Mouse (Mus musculus) spleen, adult 2 months (tissue): ENCODE results near the gene F2. TPM values are rescaled to one million over a fixed set of nuclear protein-coding genes. Genes with fewer than 3 reads are reported as not detected.

ENCODE experiments used
- DNase-seq, 2 experiments: peaks; one replicate each; pipeline versions ENCODE4 v3.0.0 to v3.0.0-alpha.2; 2012 to 2021; ENCODE audit warnings: low spot score in 2 of 2, low read depth in 1 of 2
- H3K27ac ChIP-seq: fragments of 200-500 bp; 2 replicates; pipeline ENCODE4 v1.5.1; 2012; ENCODE audit warnings: low read length, inconsistent platforms; ENCODE audit not compliant: insufficient read depth
- H3K27me3 ChIP-seq: fragments of 200-500 bp; 2 replicates; pipeline ENCODE4 v1.6.1; 2012; ENCODE audit warnings: mild to moderate bottlenecking, moderate library complexity, low read length, inconsistent platforms; ENCODE audit not compliant: control insufficient read depth, insufficient read depth
- H3K36me3 ChIP-seq: fragments of 200-500 bp; 2 replicates; pipeline ENCODE4 v1.6.1; 2012; ENCODE audit warnings: mild to moderate bottlenecking, low read length, inconsistent platforms; ENCODE audit not compliant: control insufficient read depth, insufficient read depth
- H3K4me1 ChIP-seq: fragments of 200-500 bp; 2 replicates; pipeline ENCODE4 v1.6.1; 2011; ENCODE audit warnings: inconsistent platforms; ENCODE audit not compliant: control insufficient read depth, insufficient read depth, insufficient read length
- H3K4me3 ChIP-seq: fragments of 200-500 bp; 2 replicates; pipeline ENCODE4 v1.5.1; 2011; ENCODE audit warnings: mild to moderate bottlenecking, inconsistent platforms; ENCODE audit not compliant: insufficient read depth, insufficient read length; ENCODE audit errors: extremely low read depth
- CTCF ChIP-seq: fragments of 200-500 bp; IDR thresholded peaks from 2 replicates; pipeline ENCODE4 v1.5.1; 2011; ENCODE audit warnings: mild to moderate bottlenecking, inconsistent platforms; ENCODE audit not compliant: insufficient read depth, insufficient read length, insufficient replicate concordance; ENCODE audit errors: extremely low read depth
- POLR2A ChIP-seq: fragments of 200-500 bp; IDR thresholded peaks from 2 replicates; pipeline ENCODE4 v1.6.1; 2011; ENCODE audit warnings: low read depth, low read length, inconsistent platforms
- WGBS: fragments of 180-500 bp; shearing (Covaris S2); methylation state at CpG from one replicate; pipeline ENCODE4 v1.1.7; 2018; 5-methylcytosine and 5-hydroxymethylcytosine counted together
- polyA plus RNA-seq: library from polyadenylated mRNA; depleted of rRNA; stranded (reverse); fragments of >200 nt; gene quantifications from 2 replicates; pipeline ENCODE4 v1.2.3, GENCODE M21; 2012; rRNA removed

F2 gene
- polyA plus RNA-seq, result 0.30 and 0.36 TPM in 2 replicates

DNA sequence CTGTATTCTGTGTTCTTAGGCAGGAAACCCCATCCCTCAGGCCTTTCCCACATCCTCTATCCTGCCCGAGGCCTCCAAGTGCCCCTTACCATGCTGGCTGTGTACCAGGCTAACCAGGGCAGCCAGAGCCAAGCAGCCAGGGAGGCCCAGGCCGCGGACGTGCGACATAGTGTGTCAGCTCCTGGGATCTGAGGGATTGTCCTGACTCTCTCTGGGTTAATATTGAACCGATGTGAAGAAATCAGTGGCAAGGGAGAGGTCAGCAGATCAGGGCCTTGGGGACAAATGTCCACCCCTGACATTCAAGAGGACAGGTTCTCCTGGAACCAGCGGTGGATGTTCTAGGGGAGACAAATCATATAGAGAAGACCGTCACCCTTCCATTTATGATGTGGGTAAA, at the start of gene F2:
Gene F2, minus strand, starts transcription at position 186 of the 400 bp plus-strand sequence.
- Histone ChIP-seq H3K27me3 (no peaks in the 10 kb centered on the region), H3K36me3 (no peaks in the 10 kb centered on the region), H3K4me3 (no peak within 1 kb of the TSS), H3K4me1 (peaks cover 3% of the 10 kb centered on the region; the same call in 1 of the 2 replicates), H3K27ac (no peak within 1 kb of the TSS)
- TF ChIP-seq POLR2A, result no peak
- no peak for TF ChIP-seq CTCF
- DNase-seq, result no peak
- WGBS, result 87% methylated on average over 8 of the region's 8 CpGs

- Histone ChIP-seq H3K4me3 (no peak overlapping the region), H3K27me3 (no peaks in the 10 kb centered on the region), H3K36me3 (peaks cover 32% of the 10 kb centered on the region), H3K4me1 (no peaks in the 10 kb centered on the region), H3K27ac (no peak overlapping the region)
- 89% methylated on average over 8 of the region's 8 CpGs for WGBS
- no peak for TF ChIP-seq CTCF
- no peak for TF ChIP-seq POLR2A
- no peak for DNase-seq
Measured at GRCm38 (mm10) chr2:91683919-91684318, 47.7 kb upstream of the F2 start.

GRCm38 (mm10) chr2:91682850-91683249, 46.6 kb upstream of the F2 start:
- 75% methylated on average over 4 of the region's 4 CpGs for WGBS
- Histone ChIP-seq H3K27ac (no peak overlapping the region), H3K4me3 (no peak overlapping the region), H3K36me3 (peaks cover 32% of the 10 kb centered on the region), H3K27me3 (no peaks in the 10 kb centered on the region), H3K4me1 (no peaks in the 10 kb centered on the region)
- TF ChIP-seq POLR2A, result no peak
- no peak for TF ChIP-seq CTCF
- DNase-seq, result no peak

DNA sequence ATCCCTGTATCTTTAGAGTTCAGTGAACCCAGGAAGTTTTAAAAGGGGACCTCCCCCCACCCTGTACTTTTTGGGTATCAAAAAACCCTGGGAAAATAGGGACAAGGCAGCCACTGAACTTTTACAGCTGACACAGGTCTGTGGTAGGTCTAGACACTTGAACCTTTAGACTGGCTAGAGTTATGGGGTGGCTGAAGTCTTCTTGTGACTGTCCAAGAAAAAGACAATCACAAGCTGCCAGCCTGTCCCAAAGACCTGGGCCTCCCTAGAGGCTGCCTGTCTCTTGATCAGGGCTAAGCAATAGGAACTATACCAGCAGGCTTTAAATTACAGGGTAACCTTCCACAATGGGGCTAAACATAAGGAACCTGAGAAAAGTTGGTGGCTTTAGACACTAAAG, 40.7 kb upstream of the F2 start:
- Histone ChIP-seq H3K27me3 (no peaks in the 10 kb centered on the region), H3K36me3 (peaks cover 48% of the 10 kb centered on the region), H3K4me1 (no peaks in the 10 kb centered on the region), H3K27ac (no peak overlapping the region), H3K4me3 (no peak overlapping the region)
- DNase-seq, result no peak
- no peak for TF ChIP-seq CTCF
- no peak for TF ChIP-seq POLR2A

GRCm38 (mm10) chr2:91676420-91676819, 40.2 kb upstream of the F2 start:
- Histone ChIP-seq H3K36me3 (peaks cover 47% of the 10 kb centered on the region), H3K4me1 (no peaks in the 10 kb centered on the region), H3K27ac (no peak overlapping the region), H3K27me3 (no peaks in the 10 kb centered on the region), H3K4me3 (no peak overlapping the region)
- TF ChIP-seq CTCF (no peak), POLR2A (no peak)
- 77% methylated on average over 2 of the region's 2 CpGs for WGBS
- no peak for DNase-seq

DNA sequence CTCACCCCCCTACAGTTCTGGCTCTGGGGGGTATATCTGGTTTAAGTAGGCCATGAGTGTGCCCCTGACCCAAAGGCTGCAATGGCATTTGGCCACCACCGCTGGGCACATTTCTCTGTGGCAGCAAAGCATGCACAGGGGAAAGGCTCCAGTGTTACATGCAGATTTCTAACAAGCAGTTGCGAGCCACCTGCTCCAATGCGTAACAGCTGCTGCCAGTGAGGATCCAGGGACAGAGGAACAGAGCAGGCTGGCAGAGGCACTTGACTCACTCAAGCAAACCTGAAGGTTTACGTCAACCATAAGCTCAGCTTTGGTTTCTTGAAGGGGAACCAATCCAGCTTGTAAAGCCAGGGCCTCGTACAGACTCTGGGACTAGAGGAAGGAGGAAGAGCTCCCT, 38.7 kb upstream of the F2 start:
- Histone ChIP-seq H3K27me3 (no peaks in the 10 kb centered on the region), H3K4me3 (no peak overlapping the region), H3K4me1 (no peaks in the 10 kb centered on the region), H3K36me3 (peaks cover 49% of the 10 kb centered on the region), H3K27ac (no peak overlapping the region)
- 91% methylated on average over 5 of the region's 5 CpGs for WGBS
- no peak for DNase-seq
- TF ChIP-seq POLR2A, result no peak
- no peak for TF ChIP-seq CTCF

DNA sequence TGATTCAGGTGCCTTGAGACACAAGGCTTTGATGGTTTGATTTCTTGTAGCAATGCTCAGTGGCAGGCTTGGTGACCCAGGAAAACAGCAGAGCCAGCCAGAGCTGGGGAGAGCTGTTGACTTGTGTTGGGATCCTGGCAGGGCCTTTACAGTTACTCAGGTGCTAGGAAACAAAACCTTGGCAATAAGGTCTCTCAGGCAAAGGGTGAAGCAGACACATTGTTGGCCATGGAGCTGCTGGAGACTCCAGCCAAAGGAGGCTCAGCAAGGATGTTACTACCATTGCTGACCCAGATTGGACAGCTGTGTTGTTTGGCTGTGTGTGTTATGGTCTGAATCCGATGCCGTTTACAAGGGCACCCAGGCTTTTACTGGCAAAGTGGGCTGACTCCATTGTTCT, 37.4 kb upstream of the F2 start:
- no peak for TF ChIP-seq POLR2A
- TF ChIP-seq CTCF, result no peak
- no peak overlapping the region for H3K27ac ChIP-seq
- H3K36me3 ChIP-seq, result peaks cover 60% of the 10 kb centered on the region
- 94% methylated on average over 2 of the region's 2 CpGs for WGBS
- no peaks in the 10 kb centered on the region for H3K4me1 ChIP-seq
- H3K4me3 ChIP-seq, result no peak overlapping the region
- DNase-seq, result no peak
- H3K27me3 ChIP-seq, result no peaks in the 10 kb centered on the region

GRCm38 (mm10) chr2:91670038-91670437, 33.8 kb upstream of the F2 start:
- no peak for TF ChIP-seq CTCF
- TF ChIP-seq POLR2A, result no peak
- no peak overlapping the region for H3K27ac ChIP-seq
- no peak overlapping the region for H3K4me3 ChIP-seq
- no peaks in the 10 kb centered on the region for H3K27me3 ChIP-seq
- DNase-seq, result no peak
- peaks cover 53% of the 10 kb centered on the region for H3K36me3 ChIP-seq
- H3K4me1 ChIP-seq, result no peaks in the 10 kb centered on the region
- WGBS, result 93% methylated on average over 6 of the region's 6 CpGs
